Mouse (Mus musculus) gastrocnemius, postnatal 25 days (tissue): ENCODE data around the gene Sfswap. TPM values are rescaled to one million over a fixed set of nuclear protein-coding genes. Genes with fewer than 3 reads are reported as not detected.
"Not testable (repeated sequence)": the region's sequence is repeated elsewhere in the genome, so short reads cannot be mapped to it uniquely, and the experiment has no call there.

Source experiments
- DNase-seq: peaks from one replicate; pipeline ENCODE4 v3.0.0; 2022
- long read RNA-seq, 2 experiments: library from polyadenylated mRNA; stranded (forward); transcript quantifications; one replicate each; pipeline ENCODE4 v2.0.0; 2021
- total RNA-seq, 2 experiments: library from RNA; stranded (reverse); gene quantifications; 1 replicate in 1 of 2; 2 replicates in 1 of 2; pipeline ENCODE4 v1.2.3; 2021

The Sfswap gene
- total RNA-seq = 10 to 100 TPM; 23.0 to 25.0 TPM
- long read RNA-seq, experiment 1, partial matches to known transcripts = 4 of 5 reads
- long read RNA-seq, experiment 1, other reads (novel, unspliced or antisense) = 1 of 5 reads
- long read RNA-seq, experiment 2, partial matches to known transcripts = 8 of 14 reads
- long read RNA-seq, experiment 2, other reads (novel, unspliced or antisense) = 1 of 14 reads

DNA sequence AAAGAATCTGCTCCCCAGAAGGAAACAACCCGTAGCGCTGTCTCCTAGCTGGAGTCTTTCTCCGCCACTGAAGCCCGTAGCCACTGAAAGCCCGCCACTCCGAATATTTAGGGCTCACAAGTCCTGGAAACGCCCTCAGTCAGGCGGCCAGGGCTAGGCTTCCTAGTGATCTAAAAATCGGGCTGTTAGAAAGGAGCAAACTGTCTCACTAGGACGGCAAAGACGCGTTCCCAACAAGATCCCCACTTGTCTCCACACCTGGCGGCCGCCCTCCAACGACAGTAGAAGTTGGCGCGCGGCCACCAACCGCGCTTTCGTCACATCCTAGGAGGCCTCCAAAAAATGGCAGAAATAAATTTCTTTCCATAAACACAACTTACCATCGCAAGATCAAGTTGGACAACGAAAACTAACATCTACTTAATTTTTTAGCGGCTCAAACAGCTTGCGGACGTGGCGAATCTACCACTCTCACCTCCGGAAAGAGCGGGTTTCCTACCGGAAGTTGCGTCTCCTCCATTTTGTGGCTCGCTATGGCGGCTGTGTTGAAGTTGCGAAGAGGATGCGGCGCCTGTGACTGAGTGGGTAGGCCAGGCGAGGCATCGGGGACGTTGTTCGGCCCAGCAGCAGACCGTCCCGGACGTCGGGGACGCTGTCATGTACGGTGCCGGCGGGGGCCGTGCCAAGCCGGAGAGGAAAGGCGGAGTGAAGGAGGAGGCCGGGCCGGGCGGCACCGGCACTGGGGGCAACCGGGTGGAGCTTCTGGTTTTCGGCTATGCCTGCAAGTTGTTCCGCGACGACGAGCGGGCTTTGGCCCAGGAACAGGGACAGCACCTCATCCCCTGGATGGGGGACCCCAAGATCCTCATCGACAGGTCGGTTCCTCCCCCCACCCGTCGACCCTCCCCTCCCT lies at the start of gene Sfswap:
Gene Sfswap (plus strand): TSS at position 500 of the 913 bp plus-strand sequence.
- DNase-seq = peak; percentile 73

DNA sequence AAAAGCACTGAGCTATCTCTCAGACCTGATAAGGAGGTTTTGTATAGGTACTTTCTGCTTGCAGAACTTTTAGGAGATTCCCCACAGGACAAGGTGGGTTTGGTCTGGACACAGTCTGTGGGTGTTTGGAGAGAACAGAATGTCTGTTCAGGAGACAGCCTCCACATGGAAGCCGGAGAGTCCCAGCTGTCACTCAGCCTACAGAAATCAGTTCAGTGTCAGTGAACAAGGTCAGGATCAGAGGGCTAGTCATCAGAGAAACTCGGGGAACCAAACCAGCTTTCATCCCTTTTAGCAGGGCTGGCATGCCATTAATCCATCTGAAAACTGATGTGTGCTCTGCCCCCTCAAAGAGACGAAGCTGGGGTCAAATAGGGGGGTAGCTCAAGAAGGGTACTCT lies 48.5 kb upstream of the Sfswap start:
- DNase-seq = no peak

DNA sequence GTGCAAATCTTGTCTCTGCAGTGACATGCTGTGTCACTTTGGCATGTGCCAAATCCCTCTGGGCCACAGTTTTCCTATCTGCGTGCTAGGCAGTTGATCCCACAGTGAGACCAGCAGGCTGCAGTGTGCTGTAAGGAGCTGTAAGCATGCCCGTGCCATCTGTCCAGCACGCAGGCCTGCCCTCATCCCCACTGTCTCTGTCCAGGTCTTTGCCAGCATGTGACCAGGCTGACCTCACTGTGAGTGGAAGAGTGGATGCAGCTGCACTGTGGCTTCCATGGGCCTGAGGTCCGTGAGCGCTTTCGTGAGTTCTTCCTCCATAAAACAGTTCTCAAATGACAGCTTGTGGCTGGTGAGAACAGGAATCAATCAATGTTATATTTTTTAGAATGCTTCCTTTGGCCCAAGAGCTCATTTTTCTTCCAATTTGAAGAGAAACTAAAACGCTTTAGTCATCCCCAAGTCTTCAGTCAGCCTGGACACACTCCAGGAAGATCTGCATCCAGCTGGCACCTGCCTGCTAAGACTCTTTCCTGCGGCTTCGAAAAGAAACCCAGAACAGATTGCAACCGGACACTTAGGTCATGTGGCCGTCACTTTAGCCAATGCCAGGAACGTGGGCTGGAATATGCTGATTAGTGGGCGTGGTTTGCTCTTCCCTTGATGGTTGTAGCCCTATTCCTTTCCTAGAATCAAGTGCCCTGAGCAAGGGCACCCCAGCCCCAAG lies 46.1 kb upstream of the Sfswap start:
- DNase-seq = peak; percentile 79

DNA sequence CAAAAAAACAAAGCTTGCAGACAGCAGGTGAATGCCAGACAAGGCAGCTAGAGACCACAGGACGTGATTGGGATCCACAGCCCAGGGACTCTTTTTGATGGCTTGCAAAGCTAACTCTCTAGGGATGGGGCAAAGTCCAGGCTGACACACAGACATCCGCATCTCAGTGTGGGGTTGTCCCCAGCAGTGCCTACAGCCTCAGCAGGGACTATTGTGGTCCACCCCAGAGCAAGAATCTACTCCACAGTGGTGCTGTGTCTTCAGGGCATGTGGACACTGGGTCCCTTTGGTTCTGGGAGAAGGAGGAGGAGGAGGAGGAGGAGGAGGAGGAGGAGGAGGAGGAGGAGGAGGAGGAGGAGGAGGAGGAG lies 45.5 kb upstream of the Sfswap start:
- no peak for DNase-seq

- no peak for DNase-seq
Measured at GRCm38 (mm10) chr5:129456579-129457140, 44.4 kb upstream of the Sfswap start.

- DNase-seq = no peak
Measured at GRCm38 (mm10) chr5:129458109-129458508, 42.9 kb upstream of the Sfswap start.

GRCm38 (mm10) chr5:129458541-129458940 lies 42.5 kb upstream of the Sfswap start:
- DNase-seq = no peak

- DNase-seq = no peak
Measured at GRCm38 (mm10) chr5:129460798-129461476, 40.1 kb upstream of the Sfswap start.

DNA sequence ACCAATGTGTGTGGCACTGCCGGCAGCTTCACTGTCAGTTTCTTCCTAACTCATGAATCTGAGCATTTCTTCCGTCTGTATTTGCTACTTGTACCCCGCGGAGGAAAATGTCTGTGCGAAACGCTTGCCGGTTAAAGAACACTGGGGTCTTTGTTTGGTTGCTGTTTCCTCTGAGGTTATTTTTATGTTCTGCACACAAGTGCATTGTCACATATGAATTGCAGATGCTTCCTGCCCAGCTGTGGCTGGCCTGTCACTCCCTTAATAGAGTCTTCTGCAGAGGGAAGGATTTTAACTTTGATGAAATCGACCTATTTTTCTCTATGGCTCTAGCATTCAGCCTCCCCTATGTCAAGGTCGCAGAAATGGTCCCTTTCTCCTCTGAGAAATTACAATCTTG lies 37.4 kb upstream of the Sfswap start:
- DNase-seq = not testable (repeated sequence)

DNA sequence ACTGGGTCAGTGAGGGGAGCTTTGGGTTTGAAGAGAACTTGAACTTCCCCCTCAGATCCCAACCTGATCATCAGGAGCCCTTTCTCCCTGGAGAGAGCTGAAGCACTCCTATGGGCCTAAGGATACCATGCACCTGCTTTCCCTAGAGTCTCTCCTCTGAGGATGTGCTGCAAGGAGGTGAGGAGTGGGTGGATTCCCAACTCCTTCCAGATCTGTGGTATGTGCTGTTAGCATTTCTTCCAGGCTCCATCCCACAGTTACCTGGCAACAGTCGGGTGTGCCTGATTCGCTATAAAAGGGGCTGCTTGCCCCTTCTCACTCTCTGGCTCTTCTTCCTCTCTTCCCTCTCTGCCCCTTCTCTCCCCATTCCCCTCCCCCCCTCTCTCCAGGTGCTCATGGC lies 35.2 kb upstream of the Sfswap start:
- DNase-seq = no peak

- no peak for DNase-seq
Measured at GRCm38 (mm10) chr5:129475532-129476045, 25.4 kb upstream of the Sfswap start.

- DNase-seq = no peak
Measured at GRCm38 (mm10) chr5:129489879-129490278, 11.1 kb upstream of the Sfswap start.

DNA sequence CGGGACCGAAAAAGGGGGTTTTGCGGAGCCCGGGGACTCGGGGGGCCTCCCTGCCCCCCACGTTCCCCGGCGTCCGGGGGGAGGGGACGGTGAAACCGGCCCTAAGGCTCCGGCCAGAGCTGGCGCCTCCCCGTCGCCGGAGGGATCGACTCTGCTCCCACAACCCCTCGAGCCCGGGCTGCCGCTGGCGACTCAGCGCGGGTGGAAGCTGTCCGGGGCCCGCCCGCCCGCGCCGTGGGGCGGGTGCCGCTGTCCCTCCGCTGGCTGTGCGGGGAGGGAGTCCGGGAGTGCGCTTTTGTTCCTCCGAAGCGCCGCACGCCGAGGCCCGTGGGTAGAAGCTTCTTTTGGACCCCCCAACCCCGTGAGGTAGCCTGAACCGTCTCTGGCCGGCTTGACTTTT lies 650 bp downstream of the Sfswap start:
- no peak for DNase-seq

- no peak for DNase-seq
Measured at GRCm38 (mm10) chr5:129506886-129507285, 5.9 kb downstream of the Sfswap start.

- DNase-seq = no peak
Measured at GRCm38 (mm10) chr5:129518180-129518579, 17.2 kb downstream of the Sfswap start.

- no peak for DNase-seq
Measured at GRCm38 (mm10) chr5:129518786-129519185, 17.8 kb downstream of the Sfswap start.

DNA sequence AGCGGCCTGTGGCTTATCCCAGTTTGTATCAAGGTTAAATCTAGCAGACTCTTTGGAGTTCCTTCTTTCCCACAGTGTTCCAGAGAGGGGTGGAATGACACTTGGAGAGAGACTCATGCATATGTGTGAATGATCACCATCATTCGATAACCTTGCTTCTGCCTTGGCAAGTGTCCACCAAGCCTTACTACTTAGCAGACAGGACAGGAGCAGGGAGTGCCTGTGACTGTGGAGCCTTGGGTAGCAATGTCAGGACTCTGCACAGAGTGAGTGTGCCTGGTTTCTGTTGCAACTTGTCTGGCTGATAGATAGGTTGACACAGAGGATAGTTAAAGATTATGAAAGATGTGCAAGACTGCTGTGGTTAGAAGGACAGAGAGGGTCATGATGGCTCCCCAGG lies 18.6 kb downstream of the Sfswap start:
- no peak for DNase-seq

DNA sequence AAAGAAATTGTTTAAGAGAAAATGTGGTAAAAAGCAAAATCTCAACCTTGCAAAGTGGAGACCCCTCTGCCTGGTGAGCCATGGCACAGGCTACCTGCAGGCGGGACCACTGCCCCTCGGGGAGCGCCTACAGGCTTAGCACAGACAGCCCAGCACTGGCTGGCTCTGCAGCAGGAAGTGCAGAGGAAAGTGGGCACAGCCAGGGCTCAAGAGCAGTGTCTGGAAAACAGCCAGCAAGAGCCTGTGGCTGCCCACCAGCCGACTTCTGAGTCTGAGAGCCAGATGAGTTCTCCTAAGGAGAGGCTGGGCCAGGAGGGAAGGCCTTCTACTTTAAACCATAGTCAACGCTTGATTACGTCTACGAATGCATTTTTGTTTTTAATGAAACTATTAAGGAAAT lies 20.5 kb downstream of the Sfswap start:
- DNase-seq = no peak

GRCm38 (mm10) chr5:129521913-129522312 lies 20.9 kb downstream of the Sfswap start:
- no peak for DNase-seq

DNA sequence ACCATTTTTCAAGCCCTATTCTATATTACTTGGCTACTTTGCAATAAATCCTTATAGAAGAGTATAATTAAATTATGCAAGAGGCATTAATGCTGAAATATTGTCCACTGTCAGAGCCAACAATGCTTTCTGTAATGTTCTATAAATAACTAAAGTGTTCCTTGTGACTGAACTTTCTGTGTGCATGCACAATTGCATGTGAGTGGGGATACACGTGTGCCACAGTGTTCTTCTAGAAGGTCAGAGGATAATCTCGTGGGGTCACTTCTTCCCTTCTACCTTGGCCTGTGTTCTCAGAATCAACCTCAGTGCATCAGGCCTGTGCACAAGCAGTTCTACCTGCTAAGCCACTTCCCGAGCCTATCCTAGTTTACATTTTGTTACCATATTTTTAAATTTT lies 22.1 kb downstream of the Sfswap start:
- DNase-seq = no peak

DNA sequence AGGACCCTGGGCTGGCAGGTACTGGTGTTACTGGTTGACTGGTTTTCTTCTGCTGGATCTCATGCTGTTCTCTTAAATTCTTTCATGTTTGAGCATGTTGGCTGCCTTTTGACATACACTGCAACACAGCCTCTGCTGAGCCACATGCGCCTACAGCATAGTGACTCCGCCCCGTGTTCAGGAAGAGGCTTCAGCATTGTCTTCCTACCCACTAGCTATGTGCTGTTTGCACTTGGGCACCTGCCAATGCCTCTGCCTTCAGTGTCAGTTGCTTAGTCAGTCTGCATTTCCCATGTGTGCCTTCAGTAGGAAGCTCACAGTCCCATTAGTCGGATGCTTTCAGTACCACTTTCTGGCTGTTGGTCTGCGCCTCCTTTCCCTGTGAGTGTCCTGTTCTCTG lies 23.7 kb downstream of the Sfswap start:
- no peak for DNase-seq

DNA sequence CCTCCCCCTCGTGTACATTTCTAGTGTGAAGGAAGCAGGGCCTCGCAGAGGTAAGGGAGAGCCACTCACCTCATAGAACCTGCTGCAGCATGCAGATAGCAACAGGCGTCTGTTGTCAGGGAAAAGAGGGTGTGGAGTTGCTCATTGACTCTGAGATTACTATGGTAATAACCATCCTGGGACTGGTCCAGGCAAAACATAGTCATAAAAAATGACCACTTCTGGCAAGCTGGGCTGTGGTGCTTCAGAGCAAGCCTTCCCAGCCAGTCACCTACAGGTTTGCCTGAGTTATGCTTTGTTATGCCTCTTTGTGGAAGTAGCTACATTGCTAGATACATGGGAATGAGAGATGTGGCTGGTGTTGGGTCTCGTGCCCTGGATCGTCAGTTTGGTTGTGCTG lies 26.1 kb downstream of the Sfswap start:
- DNase-seq = no peak
